Mouse (Mus musculus) erythroblast, embryonic 14.5 days (primary cell): ENCODE measurements around the gene Zfhx3.

Experiments used
- GATA1 ChIP-seq: IDR thresholded peaks from 2 replicates; pipeline ENCODE4 v1.6.1; 2012; ENCODE audit warnings: low read length, inconsistent platforms, mixed read lengths
- TAL1 ChIP-seq: IDR thresholded peaks from 3 replicates; pipeline ENCODE4 v1.6.1; 2012; ENCODE audit warnings: low read length, inconsistent platforms, mixed read lengths

GRCm38 (mm10) chr8:108044185-108044584 lies 101.7 kb downstream of the Zfhx3 start:
- TF ChIP-seq GATA1 (no peak), TAL1 (no peak)
